Mouse (Mus musculus): Measurements from ENCODE around the gene Il12b.

DNA sequence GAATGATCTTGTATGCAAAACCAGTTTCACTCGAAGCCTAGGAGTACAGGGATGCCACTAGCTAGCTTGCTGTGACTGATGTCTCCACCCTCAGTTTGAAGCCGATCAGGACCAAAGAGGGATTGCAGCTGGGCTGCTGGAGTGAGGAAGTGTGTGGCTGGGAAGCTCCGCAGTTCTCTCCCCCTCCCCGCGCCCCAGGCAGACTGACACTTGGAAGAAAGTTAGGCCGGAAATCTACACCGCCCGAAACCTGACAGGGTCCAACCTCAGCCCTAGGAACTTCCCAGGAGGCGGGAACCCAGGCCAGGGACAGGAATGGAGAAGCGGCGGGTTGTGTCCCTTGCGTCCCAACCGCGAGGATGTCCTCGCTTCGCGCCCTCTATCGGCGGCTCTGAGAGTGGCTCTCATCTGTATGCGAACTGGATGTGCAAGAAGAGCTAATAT is 1.1 kb upstream of the Il12b start:
- TF ChIP-seq MAFK (IDR thresholded peaks at IDR 0.05; ENCODE audit: insufficient replicate concordance, low read length) (no peak), CTCF (conservative IDR thresholded peaks at IDR 0.05 in 1 of 2, IDR thresholded peaks at IDR 0.05 in 1 of 2; ENCODE audit: low read depth in 2 of 2, low read length in 2 of 2) (peak; percentile 44 to 85; a peak in 3 of 4 replicates), POLR2AphosphoS2 (IDR thresholded peaks at IDR 0.05; ENCODE audit: low read depth, low read length) (no peak), CHD2 (IDR thresholded peaks at IDR 0.05; ENCODE audit: low read length) (no peak), TCF12 (IDR thresholded peaks at IDR 0.05; ENCODE audit: low read depth, low read length) (no peak), EP300 (IDR thresholded peaks at IDR 0.05; ENCODE audit: low read length) (no peak; the same call in 1 of the 2 replicates), PAX5 (IDR thresholded peaks at IDR 0.05; ENCODE audit: low read length) (no peak), SMC3 (IDR thresholded peaks at IDR 0.05; ENCODE audit: low read depth, low read length) (peak; percentile 52), POLR2A (IDR thresholded peaks at IDR 0.05; ENCODE audit: low read depth, low read length) (no peak), ZC3H11A (IDR thresholded peaks at IDR 0.05; ENCODE audit: low read depth, low read length) (no peak), HCFC1 (IDR thresholded peaks at IDR 0.05; ENCODE audit: low read depth, low read length) (no peak)
